Mouse (Mus musculus) MEL (cell line): ENCODE results near the gene C130032M10Rik. TPM values are rescaled to one million over a fixed set of nuclear protein-coding genes. Genes with fewer than 3 reads are reported as not detected.

Source experiments
- polyA plus RNA-seq, 2 experiments: library from polyadenylated mRNA; stranded (reverse) in 1 of 2; unstranded in 1 of 2; fragments of >175 nt in 1 of 2; fragments of >200 nt in 1 of 2; gene quantifications; 2 replicates each; pipeline versions ENCODE4 v1.2.1 to v1.2.4; 2012; ENCODE audit warnings: low replicate concordance in 2 of 2, low read depth in 1 of 2; ENCODE audit not compliant: insufficient read length in 2 of 2, insufficient read depth in 1 of 2, missing spikeins in 1 of 2
- total RNA-seq: library from RNA; depleted of rRNA; stranded (reverse); fragments of 300-350 nt; gene quantifications from 2 replicates; pipeline ENCODE4 v1.2.3, GENCODE M21; 2012; rRNA removed

C130032M10Rik gene
- total and polyA plus RNA-seq, 3 experiments: not detected

Other genes starting within 250 kb of the C130032M10Rik start
- not detected in 2 replicates for gene Bcl2a1c, start 185.6 kb upstream of the C130032M10Rik start, total RNA-seq
- not detected for gene Bcl2a1c, start 185.6 kb upstream of the C130032M10Rik start, polyA plus RNA-seq
- gene Crtap, start 125.0 kb upstream of the C130032M10Rik start, total RNA-seq: 17.3 and 21.5 TPM in 2 replicates
- gene Crtap, start 125.0 kb upstream of the C130032M10Rik start, polyA plus RNA-seq: 10 to 100 TPM in 1 of 2 experiments, not detected in 1; 62.2 TPM
- gene Glb1, start 114.6 kb upstream of the C130032M10Rik start, total RNA-seq: 7.0 and 8.1 TPM in 2 replicates
- 10 to 100 TPM in 1 of 2 experiments, not detected in 1; 15.7 TPM for gene Glb1, start 114.6 kb upstream of the C130032M10Rik start, polyA plus RNA-seq
- gene Tmppe, start 114.6 kb upstream of the C130032M10Rik start, total RNA-seq: 7.1 and 7.5 TPM in 2 replicates
- 1 to 10 TPM in 1 of 2 experiments, not detected in 1; 9.2 TPM for gene Tmppe, start 114.6 kb upstream of the C130032M10Rik start, polyA plus RNA-seq
- gene Ccr4, start 10.8 kb upstream of the C130032M10Rik start, total RNA-seq: not detected in 2 replicates
- under 1 TPM in 1 of 2 experiments, not detected in 1; 0.15 TPM for gene Ccr4, start 10.8 kb upstream of the C130032M10Rik start, polyA plus RNA-seq
- not detected in 2 replicates for gene Trim71, start 48.7 kb downstream of the C130032M10Rik start, total RNA-seq
- not detected for gene Trim71, start 48.7 kb downstream of the C130032M10Rik start, polyA plus RNA-seq
- 42.4 and 43.3 TPM in 2 replicates for gene Cnot10, start 124.5 kb downstream of the C130032M10Rik start, total RNA-seq
- gene Cnot10, start 124.5 kb downstream of the C130032M10Rik start, polyA plus RNA-seq: 100 to 1,000 TPM in 1 of 2 experiments, 10 to 100 TPM in 1; 46.9 to 143 TPM
- 35.2 TPM in 2 replicates for gene Dync1li1, start 173.1 kb downstream of the C130032M10Rik start, total RNA-seq
- 10 to 100 TPM in 1 of 2 experiments, not detected in 1; 40.0 TPM for gene Dync1li1, start 173.1 kb downstream of the C130032M10Rik start, polyA plus RNA-seq
- gene Cmtm6, start 215.4 kb downstream of the C130032M10Rik start, total RNA-seq: 17.6 and 21.0 TPM in 2 replicates
- gene Cmtm6, start 215.4 kb downstream of the C130032M10Rik start, polyA plus RNA-seq: 10 to 100 TPM in 1 of 2 experiments, not detected in 1; 21.7 TPM